Mouse (Mus musculus) splenic B cell, adult 2 months (primary cell): ENCODE data around the gene Pygl.
A peak's percentile ranks its signal among the peaks of the same experiment; 100 is the strongest.

Source experiments
- DNase-seq: peaks from one replicate; pipeline ENCODE4 v3.0.0-alpha.2; 2011; ENCODE audit warnings: low read depth, low spot score
- H3K27me3 ChIP-seq: 2 replicates; pipeline ENCODE4 v1.6.1; 2012; ENCODE audit warnings: mild to moderate bottlenecking, low read length, moderate library complexity, mixed read lengths; ENCODE audit not compliant: control insufficient read depth, poor library complexity, insufficient read depth, severe bottlenecking
- H3K36me3 ChIP-seq: 2 replicates; pipeline ENCODE4 v1.6.1; 2012; ENCODE audit warnings: mild to moderate bottlenecking, low read length, moderate library complexity, mixed read lengths; ENCODE audit not compliant: control insufficient read depth, poor library complexity, insufficient read depth, severe bottlenecking

Gene Pygl

GRCm38 (mm10) chr12:70231294-70231693 lies at the start of gene Pygl:
Gene Pygl, minus strand, starts transcription at chr12:70231488.
- H3K27me3 ChIP-seq = no peaks in the 10 kb centered on the region
- H3K36me3 ChIP-seq = no peaks in the 10 kb centered on the region
- DNase-seq = no peak

- Histone ChIP-seq H3K36me3 (no peaks in the 10 kb centered on the region), H3K27me3 (no peaks in the 10 kb centered on the region)
- DNase-seq = no peak
Observed at GRCm38 (mm10) chr12:70280930-70281329, 49.6 kb upstream of the Pygl start.

DNA sequence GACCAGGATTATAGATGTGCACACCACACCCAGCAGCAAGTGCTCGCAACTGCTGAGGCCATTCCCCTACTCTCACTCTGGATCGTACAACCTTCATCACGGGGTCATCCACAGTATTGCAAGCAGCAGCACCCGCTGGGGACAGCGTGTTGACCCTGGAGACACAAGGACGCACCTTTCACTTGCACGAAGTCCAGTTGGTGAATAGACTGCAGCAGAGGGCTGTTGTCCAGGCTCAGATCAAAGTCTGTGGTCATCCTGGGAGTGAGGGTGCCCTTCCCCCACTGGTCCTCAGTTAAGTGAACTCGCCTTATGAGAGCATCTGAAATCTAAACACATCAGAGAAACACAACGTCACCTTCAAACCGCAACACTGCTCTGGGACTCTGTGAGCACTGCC lies 49.1 kb upstream of the Pygl start:
- H3K36me3 ChIP-seq = no peaks in the 10 kb centered on the region
- no peaks in the 10 kb centered on the region for H3K27me3 ChIP-seq
- DNase-seq = no peak

GRCm38 (mm10) chr12:70277071-70277939 lies 46.0 kb upstream of the Pygl start:
- DNase-seq = no peak
- Histone ChIP-seq H3K27me3 (no peaks in the 10 kb centered on the region), H3K36me3 (no peaks in the 10 kb centered on the region)

- H3K27me3 ChIP-seq = no peaks in the 10 kb centered on the region
- DNase-seq = no peak
- H3K36me3 ChIP-seq = no peaks in the 10 kb centered on the region
Observed at GRCm38 (mm10) chr12:70269724-70270123, 38.4 kb upstream of the Pygl start.

- Histone ChIP-seq H3K27me3 (no peaks in the 10 kb centered on the region), H3K36me3 (no peaks in the 10 kb centered on the region)
- peak; percentile 2 for DNase-seq
Observed at GRCm38 (mm10) chr12:70267314-70267713, 36.0 kb upstream of the Pygl start.

DNA sequence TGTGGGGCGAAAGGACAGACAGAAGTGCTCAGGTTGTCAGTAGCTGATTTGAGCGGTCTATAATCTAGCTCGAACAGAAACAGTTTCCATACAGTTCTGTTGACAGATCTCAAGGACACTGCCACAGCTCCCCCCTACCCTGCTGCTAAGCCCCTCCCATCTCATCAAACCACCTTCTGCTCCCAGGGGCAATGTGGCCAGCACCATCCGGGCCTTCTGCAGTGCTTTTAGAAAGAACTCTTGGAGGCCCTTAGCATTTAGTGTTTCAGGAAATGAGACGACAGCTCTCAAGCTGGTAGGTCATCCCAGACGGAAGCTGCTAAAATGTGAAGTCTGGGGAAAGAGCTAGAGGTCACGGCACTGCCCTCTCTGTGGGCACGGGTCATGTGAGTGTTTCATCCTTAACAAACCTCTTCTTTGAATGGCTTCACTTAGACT lies 35.2 kb upstream of the Pygl start:
- peak; percentile 35 for DNase-seq
- Histone ChIP-seq H3K36me3 (no peaks in the 10 kb centered on the region), H3K27me3 (no peaks in the 10 kb centered on the region)

GRCm38 (mm10) chr12:70263721-70264120 lies 32.4 kb upstream of the Pygl start:
- Histone ChIP-seq H3K36me3 (no peaks in the 10 kb centered on the region), H3K27me3 (no peaks in the 10 kb centered on the region)
- DNase-seq = no peak

GRCm38 (mm10) chr12:70262271-70262953 lies 31.1 kb upstream of the Pygl start:
- DNase-seq = no peak
- H3K36me3 ChIP-seq = no peaks in the 10 kb centered on the region
- no peaks in the 10 kb centered on the region for H3K27me3 ChIP-seq

- H3K27me3 ChIP-seq = peaks cover 1% of the 10 kb centered on the region; the same call in 1 of the 2 replicates
- DNase-seq = no peak
- H3K36me3 ChIP-seq = no peaks in the 10 kb centered on the region
Observed at GRCm38 (mm10) chr12:70251210-70251884, 20.1 kb upstream of the Pygl start.

- H3K27me3 ChIP-seq = peaks cover 1% of the 10 kb centered on the region; the same call in 1 of the 2 replicates
- DNase-seq = no peak
- H3K36me3 ChIP-seq = no peaks in the 10 kb centered on the region
Observed at GRCm38 (mm10) chr12:70249616-70250157, 18.4 kb upstream of the Pygl start.

DNA sequence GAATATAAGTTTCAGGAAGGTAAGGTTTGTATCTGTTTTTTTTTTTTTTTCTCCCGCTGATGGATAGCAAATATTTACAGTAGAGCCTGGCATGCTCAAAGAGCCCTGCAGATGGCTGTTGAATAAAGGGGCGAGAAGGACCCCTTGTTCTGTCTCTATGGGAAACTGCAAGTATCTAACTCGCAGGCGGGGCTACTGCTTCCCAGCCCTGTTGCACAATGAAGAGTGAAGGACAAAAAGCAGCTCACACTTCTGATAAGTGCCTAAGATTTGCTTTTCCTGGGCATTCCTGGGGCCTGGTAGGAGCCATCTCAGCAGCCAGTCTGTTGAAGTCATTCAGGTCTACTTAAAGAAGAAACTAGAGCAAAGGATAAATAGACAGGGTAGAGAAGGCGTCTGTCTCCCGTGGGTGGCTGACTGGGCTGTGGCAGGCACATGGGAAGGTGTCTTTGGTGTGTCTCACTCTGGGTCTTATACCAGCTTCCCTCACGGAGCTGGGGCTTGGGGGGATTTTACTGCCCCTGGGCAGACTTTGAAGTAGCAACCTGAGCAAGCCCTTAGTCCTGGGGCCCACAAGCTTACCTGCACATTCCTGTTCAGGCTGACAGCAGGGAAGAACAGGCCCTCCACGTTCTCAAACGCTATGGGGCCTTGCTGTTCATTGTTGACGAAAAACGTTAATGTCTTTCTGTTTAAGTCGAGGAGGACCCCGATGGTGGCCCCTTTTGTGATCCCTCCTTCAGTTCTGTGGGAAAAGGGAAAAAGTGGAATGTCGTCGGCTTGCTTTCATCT lies 16.6 kb upstream of the Pygl start:
- peaks cover 1% of the 10 kb centered on the region; the same call in 1 of the 2 replicates for H3K27me3 ChIP-seq
- H3K36me3 ChIP-seq = no peaks in the 10 kb centered on the region
- no peak for DNase-seq

DNA sequence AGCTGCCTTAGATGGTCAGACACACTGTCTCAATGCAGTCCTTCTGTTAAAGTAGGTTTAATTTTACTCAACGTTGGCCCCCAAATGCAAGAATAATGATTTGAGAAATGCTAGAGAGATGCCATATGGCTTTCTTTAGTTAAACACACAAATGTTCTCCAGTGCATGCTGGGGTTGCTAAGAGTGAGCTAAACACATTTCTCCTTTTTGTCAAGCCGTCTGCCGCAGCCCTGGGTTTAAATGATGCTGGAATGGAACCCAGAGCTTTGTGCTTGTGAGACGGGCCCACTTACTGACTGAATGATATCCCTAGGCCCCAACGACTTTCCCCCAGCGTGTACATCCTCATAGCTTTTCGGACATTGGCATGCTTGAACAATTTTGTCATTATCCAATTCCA lies 11.3 kb upstream of the Pygl start:
- Histone ChIP-seq H3K36me3 (no peaks in the 10 kb centered on the region), H3K27me3 (peaks cover 1% of the 10 kb centered on the region; the same call in 1 of the 2 replicates)
- no peak for DNase-seq

- no peak for DNase-seq
- Histone ChIP-seq H3K36me3 (no peaks in the 10 kb centered on the region), H3K27me3 (no peaks in the 10 kb centered on the region)
Observed at GRCm38 (mm10) chr12:70239741-70240140, 8.5 kb upstream of the Pygl start.
